Mouse (Mus musculus) CH12.LX (cell line): ENCODE data around the gene Pitpnm2. TPM values are rescaled to one million over a fixed set of nuclear protein-coding genes. Genes with fewer than 3 reads are reported as not detected.

Experiments
- DNase-seq: peaks from one replicate; pipeline ENCODE4 v3.0.0-alpha.2; 2013; ENCODE audit errors: extremely low read depth
- H3K27ac ChIP-seq: 2 replicates; pipeline ENCODE4 v1.5.1; 2012; ENCODE audit warnings: low read depth, mild to moderate bottlenecking, control low read depth, moderate library complexity; ENCODE audit not compliant: insufficient read depth
- H3K27me3 ChIP-seq: replicated peaks from 2 replicates; pipeline ENCODE3; 2012; ENCODE audit warnings: inconsistent platforms
- H3K36me3 ChIP-seq, 2 experiments: replicated peaks in 1 of 2; 2 replicates each; pipeline versions ENCODE3 to v1.6.1; 2012; ENCODE audit warnings: inconsistent platforms in 1 of 2, low read length in 1 of 2, mild to moderate bottlenecking in 1 of 2, mixed read lengths in 1 of 2, moderate library complexity in 1 of 2; ENCODE audit not compliant: control insufficient read depth in 1 of 2, insufficient read depth in 1 of 2
- H3K4me1 ChIP-seq, 2 experiments: 2 replicates each; pipeline ENCODE4 v1.6.1; 2012; ENCODE audit warnings: inconsistent platforms in 1 of 2, moderate library complexity in 1 of 2; ENCODE audit not compliant: insufficient read depth in 2 of 2, control insufficient read depth in 1 of 2
- H3K4me2 ChIP-seq: 2 replicates; pipeline ENCODE4 v1.6.1; 2012; ENCODE audit warnings: low read depth, mild to moderate bottlenecking, control low read depth; ENCODE audit not compliant: poor library complexity, insufficient read depth, severe bottlenecking
- H3K4me3 ChIP-seq, 3 experiments: fragments of 150-350 bp in 1 of 3; sonication (generic) in 1 of 3; replicated peaks in 1 of 3; 2 replicates each; pipeline versions ENCODE3 to v1.5.1; 2011 to 2012; ENCODE audit warnings: low read depth in 2 of 3, low read length in 2 of 3, mild to moderate bottlenecking in 2 of 3, moderate library complexity in 2 of 3, control low read depth in 1 of 3, improper control_type of control experiment in 1 of 3, inconsistent platforms in 1 of 3, mixed read lengths in 1 of 3; ENCODE audit not compliant: poor library complexity in 1 of 3
- H3K79me2 ChIP-seq: replicated peaks from 2 replicates; pipeline ENCODE4 v1.6.1; 2012; ENCODE audit warnings: mild to moderate bottlenecking, moderate library complexity; ENCODE audit not compliant: control insufficient read depth, poor library complexity, insufficient read depth, severe bottlenecking; ENCODE audit errors: extremely low read depth
- H3K9ac ChIP-seq: 2 replicates; pipeline ENCODE4 v1.6.1; 2012; ENCODE audit warnings: low read depth, mild to moderate bottlenecking, control low read depth, moderate library complexity; ENCODE audit not compliant: insufficient read depth
- H3K9me3 ChIP-seq: replicated peaks from 2 replicates; pipeline ENCODE3; 2012; ENCODE audit warnings: low read length, inconsistent platforms, mixed read lengths
- BHLHE40 ChIP-seq: IDR thresholded peaks from 2 replicates; pipeline ENCODE4 v1.6.1; 2011; ENCODE audit warnings: mild to moderate bottlenecking, low read depth, low read length, improper control_type of control experiment
- CHD2 ChIP-seq: IDR thresholded peaks from 2 replicates; pipeline ENCODE4 v1.6.1; 2011; ENCODE audit warnings: low read length, improper control_type of control experiment
- JUND ChIP-seq: conservative IDR thresholded peaks from 2 replicates; pipeline ENCODE4 v1.6.1; 2011; ENCODE audit warnings: low read depth, low read length, improper control_type of control experiment
- MAX ChIP-seq: IDR thresholded peaks from 2 replicates; pipeline ENCODE4 v1.6.1; 2011; ENCODE audit warnings: low read length, improper control_type of control experiment
- RAD21 ChIP-seq: IDR thresholded peaks from 2 replicates; pipeline ENCODE4 v1.6.1; 2011; ENCODE audit warnings: low read depth, mild to moderate bottlenecking, low read length, improper control_type of control experiment, moderate library complexity
- ZC3H11A ChIP-seq: IDR thresholded peaks from 2 replicates; pipeline ENCODE4 v1.6.1; 2012; ENCODE audit warnings: low read depth, mild to moderate bottlenecking, inconsistent platforms, low read length, improper control_type of control experiment
- ZMIZ1 ChIP-seq: IDR thresholded peaks from 2 replicates; pipeline ENCODE4 v1.6.1; 2012; ENCODE audit warnings: low read depth, mild to moderate bottlenecking, inconsistent platforms, low read length, improper control_type of control experiment
- dilution Hi-C: fragments of 300-500 bp; cut with MboI; formaldehyde crosslinking; loops from 2 replicates; pipeline ENCODE4 v1.14.3; 2020; ENCODE audit warnings: low sequenced_read_pairs; ENCODE audit not compliant: extremely low pct_unique_long_range_greater_than_20kb, extremely low pct_ligation_motif_present
- in situ Hi-C: fragments of 300-500 bp; cut with MboI; formaldehyde crosslinking; loops from 3 replicates; pipeline ENCODE4 v1.14.3; 2019; ENCODE audit warnings: low sequenced_read_pairs, low pct_ligation_motif_present, low pct_unique_long_range_greater_than_20kb, mixed read lengths
- polyA plus RNA-seq: library from polyadenylated mRNA; unstranded; fragments of >175 nt; gene quantifications from 2 replicates; pipeline ENCODE4 v1.2.1, GENCODE M21; 2012; ENCODE audit warnings: low read depth; ENCODE audit not compliant: insufficient read length
- total RNA-seq, 2 experiments: library from RNA; depleted of rRNA; stranded (reverse); fragments of 300-350 nt in 1 of 2; fragments of >200 nt in 1 of 2; gene quantifications; 2 replicates each; pipeline ENCODE4 v1.2.3; 2012 to 2014

Gene Pitpnm2
- total and polyA plus RNA-seq, 3 experiments = 1.0 to 11.9 (median 5.3) TPM

GRCm38 (mm10) chr5:124236180-124236579, 13.4 kb downstream of the Pitpnm2 start:
- H3K79me2 ChIP-seq = no peaks in the 10 kb centered on the region
- H3K9ac ChIP-seq = no peak overlapping the region
- no peak for DNase-seq
- no peak for TF ChIP-seq ZMIZ1
- no peak for TF ChIP-seq JUND
- TF ChIP-seq BHLHE40 = no peak
- no peak for TF ChIP-seq RAD21
- no peaks in the 10 kb centered on the region for H3K27me3 ChIP-seq
- H3K4me3 ChIP-seq = no peak overlapping the region
- H3K27ac ChIP-seq = no peak overlapping the region
- peaks cover 0 to 32% of the 10 kb centered on the region in 2 experiments for H3K36me3 ChIP-seq
- in situ Hi-C loops = no loop called here
- H3K9me3 ChIP-seq = no peaks in the 10 kb centered on the region
- dilution Hi-C loops = no loop called here
- peaks cover 5 to 15% of the 10 kb centered on the region in 2 experiments; a peak in 3 of 4 replicates for H3K4me1 ChIP-seq
- no peak overlapping the region for H3K4me2 ChIP-seq

GRCm38 (mm10) chr5:124234778-124235177, 14.8 kb downstream of the Pitpnm2 start:
- H3K27ac ChIP-seq = no peak overlapping the region

GRCm38 (mm10) chr5:124233874-124234661, 15.5 kb downstream of the Pitpnm2 start:
- dilution Hi-C loops = no loop called here
- H3K27ac ChIP-seq = no peak overlapping the region
- no peak overlapping the region for H3K4me2 ChIP-seq
- TF ChIP-seq ZC3H11A (no peak), CHD2 (no peak)
- TF ChIP-seq, all 38 proteins: peak for 0
- in situ Hi-C loops = no loop called here
- Histone ChIP-seq H3K27me3 (no peaks in the 10 kb centered on the region), H3K36me3 (peaks cover 0 to 24% of the 10 kb centered on the region in 2 experiments), H3K4me1 (peaks cover 2 to 10% of the 10 kb centered on the region in 2 experiments; a peak in 2 of 4 replicates), H3K9me3 (no peaks in the 10 kb centered on the region), H3K4me3 (no peak overlapping the region), H3K9ac (no peak overlapping the region), H3K79me2 (no peaks in the 10 kb centered on the region)
- no peak for DNase-seq

More at GRCm38 (mm10) chr5:124234778-124235177, 14.8 kb downstream of the Pitpnm2 start:
- peaks cover 0 to 24% of the 10 kb centered on the region in 2 experiments for H3K36me3 ChIP-seq
- no peaks in the 10 kb centered on the region for H3K9me3 ChIP-seq
- no peak overlapping the region for H3K4me2 ChIP-seq
- TF ChIP-seq MAX = no peak
- in situ Hi-C loops = no loop called here
- no peak overlapping the region for H3K4me3 ChIP-seq
- no peaks in the 10 kb centered on the region for H3K79me2 ChIP-seq
- H3K9ac ChIP-seq = no peak overlapping the region
- no peak for DNase-seq
- dilution Hi-C loops = no loop called here
- no peaks in the 10 kb centered on the region for H3K27me3 ChIP-seq
- H3K4me1 ChIP-seq = peaks cover 2 to 10% of the 10 kb centered on the region in 2 experiments; a peak in 2 of 4 replicates
